Mouse (Mus musculus) stomach, embryonic 16.5 days (tissue): ENCODE measurements around the gene Crmp1. TPM values are rescaled to one million over a fixed set of nuclear protein-coding genes. Genes with fewer than 3 reads are reported as not detected.

Source experiments
- ATAC-seq: fragments of 200-750 bp; cut with Nextera tagmentation; 2 replicates; pipeline ENCODE4 v1.8.0; 2017; ENCODE audit warnings: moderate number of reproducible peaks, moderate TSS enrichment; ENCODE audit not compliant: insufficient read depth, low FRiP score
- H3K27ac ChIP-seq: fragments of 300-500 bp; sonication (generic); 2 replicates; pipeline ENCODE4 v1.5.1; 2014; ENCODE audit warnings: low read length
- H3K27me3 ChIP-seq: fragments of 300-500 bp; sonication (generic); 2 replicates; pipeline ENCODE4 v1.6.1; 2014; ENCODE audit warnings: low read length, control low read depth, mixed read lengths; ENCODE audit not compliant: control insufficient read depth, insufficient read depth
- H3K36me3 ChIP-seq: fragments of 300-500 bp; sonication (generic); 2 replicates; pipeline ENCODE4 v1.6.1; 2014; ENCODE audit warnings: low read length; ENCODE audit not compliant: control insufficient read depth, insufficient read depth
- H3K4me1 ChIP-seq: fragments of 300-500 bp; sonication (generic); 2 replicates; pipeline ENCODE4 v1.6.1; 2014; ENCODE audit warnings: low read length, control low read depth, mixed read lengths; ENCODE audit not compliant: control insufficient read depth, insufficient read depth
- H3K4me2 ChIP-seq: fragments of 300-500 bp; sonication (generic); 2 replicates; pipeline ENCODE4 v1.6.1; 2014; ENCODE audit warnings: low read depth, low read length, mixed read lengths
- H3K4me3 ChIP-seq: fragments of 300-500 bp; sonication (generic); replicated peaks from 2 replicates; pipeline ENCODE4 v1.5.1; 2014; ENCODE audit warnings: mild to moderate bottlenecking, low read length
- H3K9ac ChIP-seq: fragments of 300-500 bp; sonication (generic); 2 replicates; pipeline ENCODE4 v1.6.1; 2014; ENCODE audit warnings: low read length
- H3K9me3 ChIP-seq: fragments of 300-500 bp; sonication (generic); replicated peaks from 2 replicates; pipeline ENCODE4 v1.6.1; 2016; ENCODE audit warnings: low read length, control low read depth; ENCODE audit not compliant: control insufficient read depth
- WGBS: fragments of 180-500 bp; shearing (Covaris S2); extraction: QIAGEN DNeasy Blood & Tissue Kit; methylation state at CpG from one replicate; pipeline ENCODE4 v1.1.7; 2014; 5-methylcytosine and 5-hydroxymethylcytosine counted together
- polyA plus RNA-seq: library from polyadenylated mRNA; unstranded; fragments of >200 nt; fragmentation: Nextera tagmentation; extraction: Ambion mirVana; gene quantifications from 2 replicates; pipeline ENCODE4 v1.2.1, GENCODE M21; 2015

Gene Crmp1
- polyA plus RNA-seq, 1 experiment from 2014 or later = 23.8 TPM

DNA sequence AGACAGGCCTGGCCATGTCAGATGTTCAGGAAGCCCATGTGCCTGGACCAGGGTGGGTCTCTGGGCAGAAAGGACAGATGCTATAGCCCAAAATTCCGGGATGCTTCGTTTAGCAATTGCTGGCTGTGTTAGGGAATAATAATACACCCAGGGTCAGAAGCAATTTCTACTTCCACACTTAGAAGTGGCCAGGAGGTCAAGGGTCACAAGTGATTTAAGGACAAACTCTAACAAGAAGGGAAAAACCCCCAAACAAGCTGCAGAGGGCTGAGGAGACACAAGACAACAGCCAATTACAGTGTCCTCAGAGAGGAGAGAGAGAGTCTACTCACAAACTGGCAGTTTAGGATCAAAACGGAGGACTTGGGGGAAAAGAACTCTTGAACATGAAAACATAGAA is 93.3 kb downstream of the Crmp1 start:
- H3K4me2 ChIP-seq = no peak overlapping the region
- no peaks in the 10 kb centered on the region for H3K36me3 ChIP-seq
- no peaks in the 10 kb centered on the region for H3K9me3 ChIP-seq
- peaks cover 24% of the 10 kb centered on the region for H3K4me1 ChIP-seq
- no peak overlapping the region for H3K4me3 ChIP-seq
- ATAC-seq = no peak
- H3K27ac ChIP-seq = no peak overlapping the region
- no peak overlapping the region for H3K9ac ChIP-seq
- H3K27me3 ChIP-seq = no peaks in the 10 kb centered on the region
- 58% methylated on average over 3 of the region's 3 CpGs for WGBS

DNA sequence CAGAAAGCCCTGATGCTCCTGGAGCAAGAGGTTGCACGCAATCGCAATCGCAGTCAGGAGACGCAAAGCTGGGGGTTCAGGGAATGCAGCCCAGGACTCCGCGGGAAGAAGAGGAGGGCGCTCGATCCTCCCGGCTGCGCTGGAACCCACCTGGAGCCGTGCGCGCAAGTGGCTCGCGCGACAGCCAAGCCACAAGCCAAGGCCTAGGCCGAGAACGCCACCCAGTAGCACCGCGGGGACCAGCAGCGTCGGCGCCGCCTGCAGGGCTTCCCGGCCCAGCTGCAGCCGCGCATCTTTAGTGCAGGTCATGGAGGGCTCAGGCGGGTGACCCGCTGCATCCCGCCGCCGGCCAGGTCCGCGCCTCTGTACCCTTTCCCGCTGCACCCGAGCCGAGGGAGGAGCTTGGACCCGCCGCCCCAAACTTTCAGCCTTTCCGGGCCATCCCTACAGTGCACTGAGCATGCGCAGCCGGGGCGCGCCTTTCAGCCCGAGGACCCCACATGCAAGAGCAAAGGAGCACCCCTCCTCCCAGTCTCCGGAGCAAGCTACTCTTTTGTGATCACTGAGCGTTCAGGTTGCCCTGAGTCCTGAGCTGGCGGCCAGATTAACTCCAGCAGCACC is 94.9 kb downstream of the Crmp1 start, which contains the start of gene Evc:
Gene Evc (minus strand): TSS at position 410 of the 621 bp plus-strand sequence.
- H3K27me3 ChIP-seq = no peaks in the 10 kb centered on the region
- H3K4me1 ChIP-seq = peaks cover 24% of the 10 kb centered on the region
- WGBS = under 1% methylated on average over 47 of the region's 48 CpGs
- H3K4me3 ChIP-seq = peak within 1 kb of the TSS; percentile 76
- H3K36me3 ChIP-seq = no peaks in the 10 kb centered on the region
- H3K4me2 ChIP-seq = peak within 1 kb of the TSS; percentile 88
- ATAC-seq = peak; percentile 73
- H3K9ac ChIP-seq = peak within 1 kb of the TSS; percentile 80
- no peaks in the 10 kb centered on the region for H3K9me3 ChIP-seq
- peak within 1 kb of the TSS; percentile 1; the same call in 1 of the 2 replicates for H3K27ac ChIP-seq

DNA sequence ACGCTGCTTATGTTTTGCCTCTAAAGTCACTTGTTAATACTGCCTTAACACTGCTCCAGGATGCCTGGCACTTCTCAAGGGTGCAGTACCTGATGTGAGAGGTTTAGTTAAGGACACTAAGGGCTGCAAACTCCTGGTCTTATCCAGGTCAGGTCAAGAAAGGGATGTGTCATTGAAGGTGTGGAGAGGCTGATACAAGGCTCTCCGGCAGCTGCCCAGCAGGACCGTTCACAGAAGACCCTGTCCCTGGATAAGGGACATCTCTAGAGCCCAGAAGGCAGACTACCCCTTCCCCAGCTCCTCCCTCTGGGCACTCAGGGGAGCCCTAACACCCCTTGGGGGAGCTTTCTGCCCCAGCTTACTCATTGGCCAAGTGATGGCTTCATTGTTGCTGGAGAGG is 96.0 kb downstream of the Crmp1 start:
- Histone ChIP-seq H3K27me3 (no peaks in the 10 kb centered on the region), H3K4me3 (peak overlapping the region; percentile 74), H3K9ac (peak overlapping the region; percentile 79), H3K4me1 (peaks cover 24% of the 10 kb centered on the region), H3K9me3 (no peaks in the 10 kb centered on the region), H3K27ac (peak overlapping the region; percentile 91), H3K4me2 (peak overlapping the region; percentile 88), H3K36me3 (no peaks in the 10 kb centered on the region)
- WGBS = 71% methylated on average over 3 of the region's 3 CpGs
- ATAC-seq = no peak

DNA sequence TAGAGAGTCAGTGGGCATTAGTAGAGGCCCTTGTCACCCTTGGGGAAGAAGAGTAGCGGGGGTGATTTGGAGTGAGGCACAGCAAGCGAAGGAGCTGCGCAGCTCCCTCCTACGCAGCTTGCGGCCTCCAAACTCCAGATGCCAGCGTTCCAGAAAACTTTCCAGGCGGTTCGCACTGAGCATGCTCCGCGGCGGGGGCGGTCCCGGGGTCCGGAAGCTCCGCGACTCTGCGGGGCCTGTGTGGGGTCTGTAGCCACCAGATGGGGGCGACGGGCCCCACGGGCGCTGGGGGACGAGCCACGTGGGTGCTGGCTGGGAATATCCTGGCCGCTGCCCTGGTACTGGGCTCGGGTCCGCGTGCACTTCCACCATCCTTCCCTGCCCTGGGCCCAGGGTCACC is 96.5 kb downstream of the Crmp1 start, which contains the start of gene Evc2:
Gene Evc2 (plus strand): TSS at position 212 of the 400 bp plus-strand sequence.
- peaks cover 24% of the 10 kb centered on the region for H3K4me1 ChIP-seq
- peak within 1 kb of the TSS; percentile 88 for H3K4me2 ChIP-seq
- WGBS = under 1% methylated on average over 27 of the region's 27 CpGs
- no peaks in the 10 kb centered on the region for H3K9me3 ChIP-seq
- no peaks in the 10 kb centered on the region for H3K27me3 ChIP-seq
- peak within 1 kb of the TSS; percentile 91 for H3K27ac ChIP-seq
- peak within 1 kb of the TSS; percentile 76 for H3K4me3 ChIP-seq
- no peaks in the 10 kb centered on the region for H3K36me3 ChIP-seq
- peak within 1 kb of the TSS; percentile 79 for H3K9ac ChIP-seq
- ATAC-seq = peak; percentile 82

Other genes with a start within 250 kb of the Crmp1 start
- gene Gm1043, start 156.6 kb upstream of the Crmp1 start, polyA plus RNA-seq = 0.05 TPM in 2 replicates
- gene Evc, start 95.0 kb downstream of the Crmp1 start, polyA plus RNA-seq = 14.1 and 14.8 TPM in 2 replicates
- gene Evc2, start 96.6 kb downstream of the Crmp1 start, polyA plus RNA-seq = 12.5 and 14.2 TPM in 2 replicates